Mouse (Mus musculus) neural tube, embryonic 15.5 days (tissue): ENCODE data around the gene Bfsp2. TPM values are rescaled to one million over a fixed set of nuclear protein-coding genes. Genes with fewer than 3 reads are reported as not detected.

ENCODE experiments used
- ATAC-seq: fragments of 200-750 bp; cut with Nextera tagmentation; 2 replicates; pipeline ENCODE4 v1.8.0; 2017; ENCODE audit warnings: mild to moderate bottlenecking, moderate TSS enrichment, moderate library complexity; ENCODE audit not compliant: low FRiP score
- H3K27ac ChIP-seq: fragments of 300-500 bp; sonication (generic); replicated peaks from 2 replicates; pipeline ENCODE4 v1.5.1; 2015; ENCODE audit warnings: mild to moderate bottlenecking, inconsistent platforms
- H3K27me3 ChIP-seq: fragments of 300-500 bp; sonication (generic); replicated peaks from 2 replicates; pipeline ENCODE4 v1.6.1; 2015; ENCODE audit warnings: inconsistent platforms
- H3K36me3 ChIP-seq: fragments of 300-500 bp; sonication (generic); 2 replicates; pipeline ENCODE4 v1.6.1; 2015; ENCODE audit warnings: inconsistent platforms
- H3K4me1 ChIP-seq: fragments of 300-500 bp; sonication (generic); 2 replicates; pipeline ENCODE4 v1.6.1; 2015; ENCODE audit warnings: inconsistent platforms
- H3K4me2 ChIP-seq: fragments of 300-500 bp; sonication (generic); 2 replicates; pipeline ENCODE4 v1.6.1; 2015; ENCODE audit warnings: inconsistent platforms, mild to moderate bottlenecking, moderate library complexity
- H3K4me3 ChIP-seq: fragments of 300-500 bp; sonication (generic); replicated peaks from 2 replicates; pipeline ENCODE4 v1.5.1; 2015; ENCODE audit warnings: mild to moderate bottlenecking, inconsistent platforms
- H3K9ac ChIP-seq: fragments of 300-500 bp; sonication (generic); replicated peaks from 2 replicates; pipeline ENCODE4 v1.6.1; 2015; ENCODE audit warnings: mild to moderate bottlenecking, inconsistent platforms
- H3K9me3 ChIP-seq: fragments of 300-500 bp; sonication (generic); replicated peaks from 2 replicates; pipeline ENCODE4 v1.6.1; 2016; ENCODE audit warnings: inconsistent platforms
- WGBS: fragments of 180-500 bp; shearing (Covaris S2); methylation state at CpG from one replicate; pipeline ENCODE4 v1.1.7; 2015; ENCODE audit warnings: mixed read lengths; 5-methylcytosine and 5-hydroxymethylcytosine counted together
- polyA plus RNA-seq: library from polyadenylated mRNA; unstranded; fragments of >200 nt; fragmentation: Nextera tagmentation; extraction: Ambion mirVana; gene quantifications from 2 replicates; pipeline ENCODE4 v1.2.1, GENCODE M21; 2015

Bfsp2 gene
- polyA plus RNA-seq, 1 experiment from 2014 or later, result 2.5 TPM

DNA sequence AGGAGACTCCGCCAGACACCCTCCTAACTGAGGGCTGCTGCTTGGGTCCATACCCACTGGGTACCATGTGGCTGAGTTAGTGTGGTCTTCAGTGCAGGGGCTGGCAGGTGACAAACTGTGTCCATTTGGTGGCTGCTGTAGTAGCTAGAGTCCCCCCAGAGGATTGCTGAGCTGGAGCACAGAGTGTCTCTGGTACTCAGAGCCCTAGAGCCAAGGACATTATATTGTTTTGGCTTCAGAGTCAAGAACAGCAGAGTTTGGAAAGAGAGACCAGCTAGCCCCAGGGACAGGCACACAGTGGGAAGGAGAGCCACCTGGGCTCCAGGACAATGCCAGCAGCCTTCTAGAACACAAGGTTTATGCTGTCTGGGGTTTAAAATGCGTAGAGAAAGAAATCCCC, 22.4 kb upstream of the Bfsp2 start:
- Histone ChIP-seq H3K9me3 (no peaks in the 10 kb centered on the region), H3K36me3 (no peaks in the 10 kb centered on the region), H3K9ac (no peak overlapping the region), H3K4me1 (peaks cover 43% of the 10 kb centered on the region), H3K27ac (peak overlapping the region; percentile 45; the same call in 1 of the 2 replicates), H3K4me2 (no peak overlapping the region), H3K4me3 (no peak overlapping the region), H3K27me3 (0 out of 2 replicates have a peak, but pooled peaks cover 7% of the 10 kb centered on the region)
- WGBS, result 69% methylated on average over 2 of the region's 2 CpGs
- ATAC-seq, result no peak

- Histone ChIP-seq H3K9ac (0 out of 2 replicates have a peak overlapping the region, but pooled peaks have one; percentile 10), H3K4me1 (peaks cover 41% of the 10 kb centered on the region), H3K9me3 (no peaks in the 10 kb centered on the region), H3K36me3 (no peaks in the 10 kb centered on the region), H3K27me3 (0 out of 2 replicates have a peak, but pooled peaks cover 7% of the 10 kb centered on the region), H3K4me3 (no peak overlapping the region), H3K27ac (peak overlapping the region; percentile 45), H3K4me2 (peak overlapping the region; percentile 22; the same call in 1 of the 2 replicates)
- 3% methylated on average over 14 of the region's 14 CpGs for WGBS
- peak; percentile 73; the same call in 1 of the 2 replicates for ATAC-seq
Observed at GRCm38 (mm10) chr9:103501861-103502364, 21.7 kb upstream of the Bfsp2 start.

- 87% methylated on average over 18 of the region's 18 CpGs for WGBS
- ATAC-seq, result no peak
- H3K4me3 ChIP-seq, result no peak overlapping the region
- no peak overlapping the region for H3K9ac ChIP-seq
- H3K4me2 ChIP-seq, result no peak overlapping the region
- H3K9me3 ChIP-seq, result no peaks in the 10 kb centered on the region
- peaks cover 39% of the 10 kb centered on the region for H3K4me1 ChIP-seq
- no peaks in the 10 kb centered on the region for H3K36me3 ChIP-seq
- no peak overlapping the region for H3K27ac ChIP-seq
- 0 out of 2 replicates have a peak, but pooled peaks cover 7% of the 10 kb centered on the region for H3K27me3 ChIP-seq
Observed at GRCm38 (mm10) chr9:103499366-103499765, 19.1 kb upstream of the Bfsp2 start.

- H3K27ac ChIP-seq, result no peak overlapping the region
- peaks cover 37% of the 10 kb centered on the region for H3K4me1 ChIP-seq
- no peak overlapping the region for H3K4me3 ChIP-seq
- no peaks in the 10 kb centered on the region for H3K9me3 ChIP-seq
- WGBS, result 64% methylated on average over 8 of the region's 8 CpGs
- no peak overlapping the region for H3K9ac ChIP-seq
- H3K36me3 ChIP-seq, result no peaks in the 10 kb centered on the region
- H3K4me2 ChIP-seq, result no peak overlapping the region
- H3K27me3 ChIP-seq, result 0 out of 2 replicates have a peak, but pooled peaks cover 7% of the 10 kb centered on the region
- ATAC-seq, result no peak
Observed at GRCm38 (mm10) chr9:103498699-103499098, 18.5 kb upstream of the Bfsp2 start.

GRCm38 (mm10) chr9:103495391-103495790, 15.2 kb upstream of the Bfsp2 start:
- 82% methylated on average over 11 of the region's 11 CpGs for WGBS
- no peaks in the 10 kb centered on the region for H3K36me3 ChIP-seq
- H3K4me3 ChIP-seq, result no peak overlapping the region
- no peak for ATAC-seq
- peaks cover 19% of the 10 kb centered on the region for H3K4me1 ChIP-seq
- H3K27me3 ChIP-seq, result 0 out of 2 replicates have a peak, but pooled peaks cover 7% of the 10 kb centered on the region
- H3K27ac ChIP-seq, result no peak overlapping the region
- H3K9ac ChIP-seq, result no peak overlapping the region
- H3K9me3 ChIP-seq, result no peaks in the 10 kb centered on the region
- no peak overlapping the region for H3K4me2 ChIP-seq

- no peaks in the 10 kb centered on the region for H3K9me3 ChIP-seq
- H3K27ac ChIP-seq, result peak overlapping the region; percentile 54; the same call in 1 of the 2 replicates
- no peak overlapping the region for H3K4me3 ChIP-seq
- peak overlapping the region; percentile 15; the same call in 1 of the 2 replicates for H3K4me2 ChIP-seq
- H3K27me3 ChIP-seq, result 0 out of 2 replicates have a peak, but pooled peaks cover 5% of the 10 kb centered on the region
- ATAC-seq, result peak; percentile 87
- H3K36me3 ChIP-seq, result no peaks in the 10 kb centered on the region
- peaks cover 17% of the 10 kb centered on the region for H3K4me1 ChIP-seq
- no peak overlapping the region; the same call in 1 of the 2 replicates for H3K9ac ChIP-seq
- WGBS, result 19% methylated on average over 7 of the region's 7 CpGs
Observed at GRCm38 (mm10) chr9:103494346-103495020, 14.3 kb upstream of the Bfsp2 start.

DNA sequence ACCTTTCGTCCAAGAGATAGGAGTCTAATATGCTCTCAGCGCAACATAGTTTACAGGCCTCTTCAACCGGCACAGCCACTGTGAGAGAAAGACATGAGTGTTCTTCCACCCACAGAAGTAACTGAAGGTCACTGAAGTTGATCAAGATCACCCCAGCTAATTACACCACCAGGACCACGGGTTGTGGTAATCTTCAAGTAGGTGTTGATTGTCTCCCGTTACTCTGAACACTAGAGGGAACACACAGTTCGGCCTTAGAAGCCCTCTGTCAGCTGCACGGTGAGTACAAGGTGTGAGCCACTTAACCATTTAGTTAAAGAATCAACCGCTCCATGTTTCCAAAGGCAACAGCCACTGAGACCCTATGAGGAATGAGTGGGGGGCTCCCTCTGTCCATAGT, 11.8 kb upstream of the Bfsp2 start:
- no peaks in the 10 kb centered on the region for H3K9me3 ChIP-seq
- WGBS, result 87% methylated on average over 8 of the region's 8 CpGs
- H3K36me3 ChIP-seq, result no peaks in the 10 kb centered on the region
- H3K27ac ChIP-seq, result no peak overlapping the region
- H3K9ac ChIP-seq, result no peak overlapping the region
- ATAC-seq, result no peak
- no peak overlapping the region for H3K4me3 ChIP-seq
- no peak overlapping the region for H3K4me2 ChIP-seq
- no peaks in the 10 kb centered on the region for H3K27me3 ChIP-seq
- peaks cover 16% of the 10 kb centered on the region for H3K4me1 ChIP-seq

DNA sequence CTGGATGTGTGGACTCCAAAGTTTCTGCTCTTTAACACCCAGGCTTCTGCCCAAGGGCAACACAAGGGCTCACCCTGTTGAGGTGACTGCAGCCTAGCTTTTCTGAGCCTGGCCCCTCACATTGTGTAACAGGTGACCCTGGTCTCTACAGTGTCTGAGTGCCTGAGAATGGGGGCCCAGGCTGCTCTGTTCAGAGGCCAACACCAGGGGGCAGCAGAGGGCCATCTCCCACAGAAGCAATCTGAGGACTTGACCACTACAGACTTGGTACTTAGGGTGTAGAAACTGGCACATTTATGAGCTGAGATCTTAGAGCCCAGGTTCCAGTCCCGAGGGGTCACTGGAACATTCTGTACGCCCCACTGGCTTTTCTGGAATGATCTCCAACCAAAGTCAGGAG, 10.2 kb upstream of the Bfsp2 start:
- no peaks in the 10 kb centered on the region for H3K36me3 ChIP-seq
- 19% methylated on average over 2 of the region's 2 CpGs for WGBS
- H3K9me3 ChIP-seq, result no peaks in the 10 kb centered on the region
- H3K4me1 ChIP-seq, result peaks cover 24% of the 10 kb centered on the region
- no peak overlapping the region for H3K4me2 ChIP-seq
- no peak overlapping the region for H3K4me3 ChIP-seq
- no peaks in the 10 kb centered on the region for H3K27me3 ChIP-seq
- no peak overlapping the region for H3K27ac ChIP-seq
- no peak overlapping the region for H3K9ac ChIP-seq
- ATAC-seq, result peak; percentile 54; the same call in 1 of the 2 replicates

DNA sequence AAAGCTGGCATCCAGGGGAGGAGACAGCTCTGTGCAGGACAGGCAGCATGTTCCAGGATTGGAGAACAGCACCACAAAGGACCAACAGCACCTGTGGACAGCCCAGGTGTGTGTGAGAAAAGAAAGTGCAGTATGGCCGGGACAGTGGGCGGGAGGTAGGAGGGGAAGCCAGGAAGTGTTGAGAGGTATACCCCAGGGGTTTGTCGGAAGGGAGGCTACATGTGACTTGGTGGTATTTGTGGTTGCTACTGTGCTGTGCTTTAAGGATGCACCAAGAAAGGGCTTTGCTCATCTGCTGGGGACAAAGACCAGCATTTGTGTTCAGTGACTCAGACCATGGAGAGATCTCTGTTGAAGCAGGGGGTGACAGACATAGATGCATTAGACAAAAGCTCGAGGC, 9.7 kb upstream of the Bfsp2 start:
- Histone ChIP-seq H3K4me1 (peaks cover 19% of the 10 kb centered on the region), H3K27ac (no peak overlapping the region), H3K4me2 (no peak overlapping the region), H3K36me3 (no peaks in the 10 kb centered on the region), H3K4me3 (no peak overlapping the region), H3K9me3 (no peaks in the 10 kb centered on the region), H3K9ac (no peak overlapping the region), H3K27me3 (no peaks in the 10 kb centered on the region)
- no peak for ATAC-seq
- WGBS, result 87% methylated on average over 4 of the region's 4 CpGs

- H3K27me3 ChIP-seq, result no peaks in the 10 kb centered on the region
- no peak for ATAC-seq
- H3K27ac ChIP-seq, result no peak overlapping the region
- no peak overlapping the region for H3K4me3 ChIP-seq
- H3K4me2 ChIP-seq, result no peak overlapping the region
- H3K9me3 ChIP-seq, result no peaks in the 10 kb centered on the region
- no peak overlapping the region for H3K9ac ChIP-seq
- WGBS, result 72% methylated on average over 7 of the region's 7 CpGs
- H3K4me1 ChIP-seq, result peaks cover 11% of the 10 kb centered on the region; the same call in 1 of the 2 replicates
- H3K36me3 ChIP-seq, result no peaks in the 10 kb centered on the region
Observed at GRCm38 (mm10) chr9:103489096-103489495, 8.9 kb upstream of the Bfsp2 start.

DNA sequence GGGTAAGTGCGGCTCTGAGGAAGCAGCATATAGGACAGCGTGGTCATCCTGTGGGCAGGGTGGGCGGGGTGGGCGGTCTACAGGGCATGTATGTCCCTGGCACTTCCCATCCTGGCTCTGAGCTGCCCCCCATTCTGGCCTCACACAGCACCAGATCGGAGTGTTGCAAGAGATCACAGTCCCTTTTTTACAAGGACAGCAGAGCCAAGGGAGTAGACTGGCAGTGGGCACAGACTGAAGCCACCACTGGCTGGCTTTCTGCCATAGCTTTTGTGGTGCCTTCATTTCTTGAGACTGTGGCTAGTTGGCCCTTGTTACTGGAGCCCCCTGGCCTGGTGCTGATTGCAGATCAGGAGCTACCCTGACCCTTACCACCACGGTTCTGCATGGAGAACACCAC, 6.0 kb upstream of the Bfsp2 start:
- no peak for ATAC-seq
- WGBS, result 89% methylated on average over 6 of the region's 6 CpGs
- peaks cover 10% of the 10 kb centered on the region; the same call in 1 of the 2 replicates for H3K4me1 ChIP-seq
- H3K27ac ChIP-seq, result peak overlapping the region; percentile 20; the same call in 1 of the 2 replicates
- H3K9me3 ChIP-seq, result no peaks in the 10 kb centered on the region
- no peak overlapping the region for H3K9ac ChIP-seq
- H3K36me3 ChIP-seq, result no peaks in the 10 kb centered on the region
- no peaks in the 10 kb centered on the region for H3K27me3 ChIP-seq
- H3K4me3 ChIP-seq, result no peak overlapping the region
- H3K4me2 ChIP-seq, result no peak overlapping the region

DNA sequence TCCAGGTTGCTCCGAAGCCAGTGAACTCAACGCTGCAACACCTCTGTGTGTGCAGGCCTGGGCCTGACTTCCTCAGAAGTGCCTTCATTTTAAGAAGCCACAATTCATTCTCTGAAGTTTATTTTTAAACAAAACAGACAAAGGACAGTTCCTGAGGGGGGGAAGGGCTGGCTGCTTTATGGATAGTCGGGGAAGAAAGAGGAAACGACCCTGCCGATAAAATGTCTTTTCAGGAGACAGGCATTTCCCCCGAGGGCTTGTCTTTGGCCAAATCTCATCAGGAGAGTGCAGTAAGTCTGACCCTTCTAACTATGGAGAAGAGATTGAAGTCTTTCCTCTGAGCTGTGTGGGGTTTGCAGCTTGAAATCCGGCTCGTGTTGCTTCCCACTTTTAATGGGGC, 5.4 kb upstream of the Bfsp2 start:
- Histone ChIP-seq H3K9me3 (no peaks in the 10 kb centered on the region), H3K27ac (no peak overlapping the region), H3K9ac (no peak overlapping the region), H3K27me3 (no peaks in the 10 kb centered on the region), H3K4me1 (peaks cover 13% of the 10 kb centered on the region), H3K4me3 (no peak overlapping the region), H3K4me2 (no peak overlapping the region), H3K36me3 (no peaks in the 10 kb centered on the region)
- no peak for ATAC-seq
- WGBS, result 31% methylated on average over 8 of the region's 8 CpGs
